Mouse (Mus musculus) left cerebral cortex, postnatal 14 days (tissue): ENCODE data around the gene Gm42791. TPM values are rescaled to one million over a fixed set of nuclear protein-coding genes. Genes with fewer than 3 reads are reported as not detected.

Experiments used
- DNase-seq, 2 experiments: peaks; one replicate each; pipeline ENCODE4 v3.0.0; 2021 to 2022; ENCODE audit warnings: low spot score in 2 of 2, mixed read lengths in 1 of 2
- intact Hi-C: fragments of 180-260 bp; cut with DNase I; formaldehyde crosslinking; loops from one replicate; pipeline ENCODE4 v1.15.1; 2025
- long read RNA-seq, 2 experiments: library from polyadenylated mRNA; stranded (forward); transcript quantifications; one replicate each; pipeline ENCODE4 v2.0.0; 2021
- total RNA-seq, 2 experiments: library from RNA; stranded (reverse); gene quantifications; 2 replicates each; pipeline ENCODE4 v1.2.3; 2021

The Gm42791 gene
- total RNA-seq = 10 to 100 TPM; 16.6 to 17.8 TPM
- long read RNA-seq, experiment 1, partial matches to known transcripts = 0 of 1 reads
- long read RNA-seq, experiment 1, other reads (novel, unspliced or antisense) = 1 of 1 reads
- long read RNA-seq, experiment 2 = 0 reads

- peak; percentile 91 to 96 for DNase-seq
- intact Hi-C loops = no loop called here
Measured at GRCm38 (mm10) chr5:148994706-148995414, at the start of gene Gm42791. Gene Gm42791 (minus strand): TSS chr5:148995147.

GRCm38 (mm10) chr5:149044067-149044466 is 49.1 kb upstream of the Gm42791 start:
- intact Hi-C loops = no loop called here

GRCm38 (mm10) chr5:149043240-149043639 is 48.3 kb upstream of the Gm42791 start:
- intact Hi-C loops = no loop called here
- DNase-seq = no peak

More at GRCm38 (mm10) chr5:149044067-149044466, 49.1 kb upstream of the Gm42791 start:
- DNase-seq = no peak

- intact Hi-C loops = no loop called here
Measured at GRCm38 (mm10) chr5:149039825-149040224, 44.9 kb upstream of the Gm42791 start.

GRCm38 (mm10) chr5:149037729-149038128 is 42.8 kb upstream of the Gm42791 start:
- intact Hi-C loops = no loop called here
- DNase-seq = peak in 1 of 2 experiments; percentile 43

More at GRCm38 (mm10) chr5:149039825-149040224, 44.9 kb upstream of the Gm42791 start:
- DNase-seq = peak; percentile 24 to 46

- intact Hi-C loops = no loop called here
- DNase-seq = no peak
Measured at GRCm38 (mm10) chr5:149036920-149037319, 42.0 kb upstream of the Gm42791 start.

- DNase-seq = no peak
- intact Hi-C loops = no loop called here
Measured at GRCm38 (mm10) chr5:149032438-149032837, 37.5 kb upstream of the Gm42791 start.

GRCm38 (mm10) chr5:149031199-149031750 is 36.3 kb upstream of the Gm42791 start:
- intact Hi-C loops = no loop called here
- DNase-seq = peak in 1 of 2 experiments; percentile 54

GRCm38 (mm10) chr5:149030103-149030502 is 35.2 kb upstream of the Gm42791 start:
- intact Hi-C loops = no loop called here
- no peak for DNase-seq

- DNase-seq = no peak
- intact Hi-C loops = no loop called here
Measured at GRCm38 (mm10) chr5:149028394-149028793, 33.4 kb upstream of the Gm42791 start.

- DNase-seq = no peak
- intact Hi-C loops = no loop called here
Measured at GRCm38 (mm10) chr5:149027389-149027788, 32.4 kb upstream of the Gm42791 start.

GRCm38 (mm10) chr5:149021120-149021519 is 26.2 kb upstream of the Gm42791 start:
- intact Hi-C loops = no loop called here
- DNase-seq = no peak

GRCm38 (mm10) chr5:149020681-149021062 is 25.7 kb upstream of the Gm42791 start:
- DNase-seq = no peak
- intact Hi-C loops = no loop called here

- intact Hi-C loops = no loop called here
- no peak for DNase-seq
Measured at GRCm38 (mm10) chr5:149020059-149020680, 25.2 kb upstream of the Gm42791 start.

- intact Hi-C loops = no loop called here
Measured at GRCm38 (mm10) chr5:149017666-149018415, 22.9 kb upstream of the Gm42791 start.

GRCm38 (mm10) chr5:149017181-149017580 is 22.2 kb upstream of the Gm42791 start:
- intact Hi-C loops = no loop called here
- DNase-seq = no peak

More at GRCm38 (mm10) chr5:149017666-149018415, 22.9 kb upstream of the Gm42791 start:
- DNase-seq = no peak

- intact Hi-C loops = no loop called here
- DNase-seq = no peak
Measured at GRCm38 (mm10) chr5:149016261-149016660, 21.3 kb upstream of the Gm42791 start.

GRCm38 (mm10) chr5:149015335-149016201 is 20.6 kb upstream of the Gm42791 start:
- no peak for DNase-seq
- intact Hi-C loops = no loop called here
